Mouse (Mus musculus): ENCODE results near the gene Zbtb7b. TPM values are rescaled to one million over a fixed set of nuclear protein-coding genes. Genes with fewer than 3 reads are reported as not detected.

The Zbtb7b gene
- total RNA-seq (2012; rRNA removed), result 31.6 and 34.2 TPM in 2 replicates
- 11.9 and 12.7 TPM in 2 replicates for total RNA-seq (2014; rRNA removed)
- polyA plus RNA-seq (2012; ENCODE audit: insufficient read length, low read depth), result 27.6 and 32.4 TPM in 2 replicates

DNA sequence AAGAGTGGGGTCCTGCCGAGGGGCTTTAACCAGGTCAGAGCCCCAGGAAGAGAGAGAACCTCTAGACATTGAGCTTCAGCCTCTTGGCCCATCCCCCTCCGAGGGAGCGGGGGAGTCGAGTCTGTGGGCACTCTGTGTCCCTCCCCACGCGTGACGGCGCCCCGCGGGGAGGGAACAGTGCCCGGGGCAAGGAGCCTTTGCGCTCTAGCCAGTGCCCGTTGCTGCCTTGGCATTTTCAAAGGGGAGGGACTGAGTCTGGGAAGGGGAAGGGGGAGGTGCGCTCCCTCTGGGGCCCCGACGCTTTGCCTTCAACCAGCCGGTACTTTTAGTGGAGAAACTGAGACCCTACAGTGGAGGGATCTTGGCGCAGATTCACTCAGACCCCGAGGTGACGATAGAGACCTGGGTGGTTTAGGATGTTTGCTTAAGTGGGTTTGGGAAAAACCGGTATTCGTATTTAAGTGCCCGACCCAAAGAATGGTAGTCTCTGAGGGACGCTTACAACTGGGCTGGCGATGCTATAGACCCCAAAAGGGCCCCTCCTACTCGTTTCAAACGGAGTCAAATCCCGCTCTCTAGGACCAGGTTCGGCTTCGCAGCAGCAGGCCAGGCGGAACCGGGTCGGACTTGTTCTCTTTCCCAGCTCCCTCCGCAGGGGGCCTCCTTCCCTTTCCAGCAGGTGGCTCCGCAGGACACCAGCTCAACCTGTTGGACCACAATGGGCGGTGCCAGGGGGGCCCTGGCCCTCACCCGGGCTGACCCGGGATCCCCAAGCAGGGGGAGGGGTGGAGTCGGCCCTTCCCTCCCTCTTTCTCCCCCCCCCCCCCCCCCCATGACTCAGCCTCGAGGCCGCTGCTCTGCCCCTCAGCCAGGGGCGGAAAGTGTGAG lies at the start of gene Zbtb7b:
TSS of gene Zbtb7b (minus strand) at position 771 of the 888 bp plus-strand sequence.
- peak; percentile 18 for TF ChIP-seq RAD21 (IDR thresholded peaks at IDR 0.05; ENCODE audit: low read depth, low read length)
- peak in 1 of 2 experiments; percentile 52; a peak in 2 of 4 replicates for TF ChIP-seq CTCF (conservative IDR thresholded peaks at IDR 0.05 in 1 of 2, IDR thresholded peaks at IDR 0.05 in 1 of 2; ENCODE audit: low read depth in 2 of 2, low read length in 2 of 2)
- TF ChIP-seq HCFC1 (IDR thresholded peaks at IDR 0.05; ENCODE audit: low read depth, low read length), result no peak
- TF ChIP-seq MYC (IDR thresholded peaks at IDR 0.05; ENCODE audit: low read depth, low read length), result peak; percentile 20; the same call in 1 of the 2 replicates
- no peak for TF ChIP-seq GABPA (IDR thresholded peaks at IDR 0.05; ENCODE audit: insufficient replicate concordance, low read depth, low read length)
- TF ChIP-seq ZC3H11A (IDR thresholded peaks at IDR 0.05; ENCODE audit: low read depth, low read length), result no peak
- TF ChIP-seq CHD2 (IDR thresholded peaks at IDR 0.05; ENCODE audit: low read length), result no peak; the same call in 1 of the 2 replicates
- peak; percentile 18 for TF ChIP-seq MAX (IDR thresholded peaks at IDR 0.05; ENCODE audit: low read length)
- no peak for TF ChIP-seq ELF1 (IDR thresholded peaks at IDR 0.05; ENCODE audit: low read depth, low read length)
- peak; percentile 32 for TF ChIP-seq SMC3 (IDR thresholded peaks at IDR 0.05; ENCODE audit: low read depth, low read length)
- peak; percentile 75; the same call in 1 of the 2 replicates for TF ChIP-seq TCF12 (IDR thresholded peaks at IDR 0.05; ENCODE audit: low read depth, low read length)
- TF ChIP-seq POLR2AphosphoS2 (IDR thresholded peaks at IDR 0.05; ENCODE audit: low read depth, low read length), result peak; percentile 59; the same call in 1 of the 2 replicates
- 0 out of 2 replicates have a peak, but pooled peaks have one; percentile 47 for TF ChIP-seq TBP (conservative IDR thresholded peaks at IDR 0.05; ENCODE audit: low read depth, low read length)
- no peak; the same call in none of the 2 replicates for TF ChIP-seq ZMIZ1 (IDR thresholded peaks at IDR 0.05; ENCODE audit: low read depth, low read length)
- TF ChIP-seq KAT2A (IDR thresholded peaks at IDR 0.05; ENCODE audit: insufficient replicate concordance, low read length), result no peak
- TF ChIP-seq RCOR1 (conservative IDR thresholded peaks at IDR 0.05; ENCODE audit: low read depth, low read length), result no peak
- no peak for TF ChIP-seq E2F4 (IDR thresholded peaks at IDR 0.05; ENCODE audit: insufficient replicate concordance, low read depth, low read length)
- no peak; the same call in 1 of the 2 replicates for TF ChIP-seq EP300 (IDR thresholded peaks at IDR 0.05; ENCODE audit: low read length)
- peak; percentile 20 for TF ChIP-seq IRF4 (IDR thresholded peaks at IDR 0.05; ENCODE audit: low read depth, low read length)
- TF ChIP-seq MEF2A (IDR thresholded peaks at IDR 0.05; ENCODE audit: borderline replicate concordance, low read depth, low read length), result no peak
- no peak for TF ChIP-seq ZNF384 (IDR thresholded peaks at IDR 0.05; ENCODE audit: low read depth, low read length)
- peak; percentile 78; the same call in 1 of the 2 replicates for TF ChIP-seq CHD1 (IDR thresholded peaks at IDR 0.05; ENCODE audit: low read depth, low read length)
- TF ChIP-seq NRF1 (IDR thresholded peaks at IDR 0.05; ENCODE audit: low read depth, low read length), result no peak
- TF ChIP-seq PAX5 (IDR thresholded peaks at IDR 0.05; ENCODE audit: low read length), result no peak
- 0 out of 2 replicates have a peak, but pooled peaks have one; percentile 8 for TF ChIP-seq ETS1 (conservative IDR thresholded peaks at IDR 0.05; ENCODE audit: low read depth, low read length)
- TF ChIP-seq UBTF (IDR thresholded peaks at IDR 0.05; ENCODE audit: low read depth, low read length), result 0 out of 2 replicates have a peak, but pooled peaks have one; percentile 48
- TF ChIP-seq POLR2A (IDR thresholded peaks at IDR 0.05; ENCODE audit: low read depth, low read length), result peak; percentile 32
- peak; percentile 23; the same call in 1 of the 2 replicates for TF ChIP-seq MAZ (IDR thresholded peaks at IDR 0.05; ENCODE audit: low read depth, low read length)
- peaks cover 2 to 10% of the 10 kb centered on the region in 2 experiments for H3K36me3 ChIP-seq (replicated peaks in 1 of 2; ENCODE audit: control insufficient read depth in 1 of 2, insufficient read depth in 1 of 2, low read length in 1 of 2)
- peaks cover 0 to 44% of the 10 kb centered on the region in 2 experiments; a peak in 3 of 4 replicates for H3K4me1 ChIP-seq (ENCODE audit: control insufficient read depth in 1 of 2, insufficient read depth in 2 of 2)
- peak within 1 kb of the TSS; percentile 54 to 81 (median 71) for H3K4me3 ChIP-seq (replicated peaks in 1 of 3; ENCODE audit: low read depth in 2 of 3, low read length in 2 of 3, poor library complexity in 1 of 3)
- H3K79me2 ChIP-seq (replicated peaks; ENCODE audit: control insufficient read depth, extremely low read depth, insufficient read depth, poor library complexity, severe bottlenecking), result peaks cover 9% of the 10 kb centered on the region; the same call in 1 of the 2 replicates
- peak within 1 kb of the TSS; percentile 55 for H3K9ac ChIP-seq (ENCODE audit: insufficient read depth, low read depth)
- no peaks in the 10 kb centered on the region for H3K9me3 ChIP-seq (replicated peaks; ENCODE audit: low read length)
- H3K4me2 ChIP-seq (ENCODE audit: insufficient read depth, low read depth, poor library complexity, severe bottlenecking), result peak within 1 kb of the TSS; percentile 94
- no peaks in the 10 kb centered on the region for H3K27me3 ChIP-seq (replicated peaks)
- peak; percentile 80 for DNase-seq (ENCODE audit: extremely low read depth)
- peak within 1 kb of the TSS; percentile 96 for H3K27ac ChIP-seq (ENCODE audit: insufficient read depth, low read depth)
- in situ Hi-C loops (cut with MboI; ENCODE audit: low pct_ligation_motif_present, low pct_unique_long_range_greater_than_20kb, low sequenced_read_pairs) (no loop called here), dilution Hi-C loops (cut with MboI; ENCODE audit: extremely low pct_ligation_motif_present, extremely low pct_unique_long_range_greater_than_20kb, low sequenced_read_pairs) (no loop called here)
